Mouse (Mus musculus) heart, embryonic 16.5 days (tissue): ENCODE measurements around the gene Paqr4. TPM values are rescaled to one million over a fixed set of nuclear protein-coding genes. Genes with fewer than 3 reads are reported as not detected.
A peak's percentile ranks its signal among the peaks of the same experiment; 100 is the strongest.
"Not testable (repeated sequence)": the region's sequence is repeated elsewhere in the genome, so short reads cannot be mapped to it uniquely, and the experiment has no call there.

Experiments
- ATAC-seq: fragments of 200-750 bp; cut with Nextera tagmentation; replicated peaks from 2 replicates; pipeline ENCODE4 v1.8.0; 2017; ENCODE audit warnings: moderate number of reproducible peaks; ENCODE audit not compliant: insufficient read depth, low FRiP score; ENCODE audit errors: extremely low read depth
- H3K27ac ChIP-seq: fragments of 300-500 bp; sonication (generic); 2 replicates; pipeline ENCODE4 v1.5.1; 2014; ENCODE audit warnings: mild to moderate bottlenecking, low read length, control low read depth, moderate library complexity
- H3K27me3 ChIP-seq: fragments of 300-500 bp; sonication (generic); 2 replicates; pipeline ENCODE4 v1.6.1; 2014; ENCODE audit warnings: low read length, mixed read lengths; ENCODE audit not compliant: control insufficient read depth, insufficient read depth
- H3K36me3 ChIP-seq: fragments of 300-500 bp; sonication (generic); 2 replicates; pipeline ENCODE4 v1.6.1; 2014; ENCODE audit not compliant: control insufficient read depth, insufficient read depth
- H3K4me1 ChIP-seq: fragments of 300-500 bp; sonication (generic); 2 replicates; pipeline ENCODE4 v1.6.1; 2014; ENCODE audit warnings: low read length, mixed read lengths; ENCODE audit not compliant: control insufficient read depth, insufficient read depth
- H3K4me2 ChIP-seq: fragments of 300-500 bp; sonication (generic); 2 replicates; pipeline ENCODE4 v1.6.1; 2014; ENCODE audit warnings: low read depth, mild to moderate bottlenecking, control low read depth, low read length
- H3K4me3 ChIP-seq: fragments of 300-500 bp; sonication (generic); 2 replicates; pipeline ENCODE4 v1.5.1; 2014; ENCODE audit warnings: mild to moderate bottlenecking, control low read depth, low read length
- H3K9ac ChIP-seq: fragments of 300-500 bp; sonication (generic); 2 replicates; pipeline ENCODE4 v1.6.1; 2014; ENCODE audit warnings: low read length, control low read depth
- H3K9me3 ChIP-seq: fragments of 300-500 bp; sonication (generic); replicated peaks from 2 replicates; pipeline ENCODE4 v1.6.1; 2016; ENCODE audit warnings: low read length; ENCODE audit not compliant: control insufficient read depth
- WGBS: fragments of 180-500 bp; shearing (Covaris S2); extraction: QIAGEN DNeasy Blood & Tissue Kit; methylation state at CpG from one replicate; pipeline ENCODE4 v1.1.7; 2014; 5-methylcytosine and 5-hydroxymethylcytosine counted together
- polyA plus RNA-seq: library from polyadenylated mRNA; unstranded; fragments of >200 nt; fragmentation: Nextera tagmentation; extraction: Ambion mirVana; gene quantifications from 2 replicates; pipeline ENCODE4 v1.2.1, GENCODE M21; 2015

The Paqr4 gene
- polyA plus RNA-seq, 1 experiment from 2014 or later, result 16.8 TPM

GRCm38 (mm10) chr17:23774090-23774489, 33.4 kb upstream of the Paqr4 start:
- ATAC-seq, result peak; percentile 33; the same call in 1 of the 2 replicates
- 6% methylated on average over 12 of the region's 12 CpGs for WGBS
- H3K9ac ChIP-seq, result no peak overlapping the region

GRCm38 (mm10) chr17:23773676-23774075, 33.0 kb upstream of the Paqr4 start:
- no peak overlapping the region for H3K9ac ChIP-seq
- peaks cover 7% of the 10 kb centered on the region for H3K4me1 ChIP-seq
- H3K27ac ChIP-seq, result no peak overlapping the region
- H3K9me3 ChIP-seq, result no peaks in the 10 kb centered on the region
- no peak overlapping the region for H3K4me3 ChIP-seq
- H3K4me2 ChIP-seq, result no peak overlapping the region
- H3K27me3 ChIP-seq, result no peaks in the 10 kb centered on the region
- H3K36me3 ChIP-seq, result no peaks in the 10 kb centered on the region
- ATAC-seq, result no peak
- WGBS, result 64% methylated on average over 6 of the region's 6 CpGs

More at GRCm38 (mm10) chr17:23774090-23774489, 33.4 kb upstream of the Paqr4 start:
- Histone ChIP-seq H3K27ac (no peak overlapping the region), H3K4me3 (no peak overlapping the region), H3K4me1 (peaks cover 7% of the 10 kb centered on the region), H3K36me3 (no peaks in the 10 kb centered on the region), H3K9me3 (no peaks in the 10 kb centered on the region), H3K27me3 (no peaks in the 10 kb centered on the region), H3K4me2 (no peak overlapping the region)

- H3K36me3 ChIP-seq, H3K9ac ChIP-seq, H3K4me2 ChIP-seq, H3K4me1 ChIP-seq, H3K27ac ChIP-seq, H3K27me3 ChIP-seq, H3K9me3 ChIP-seq, ATAC-seq, H3K4me3 ChIP-seq: not testable (repeated sequence)
- WGBS, result 60% methylated on average over 2 of the region's 2 CpGs
These were observed 31.5 kb upstream of the Paqr4 start for GRCm38 (mm10) chr17:23772219-23772556.

GRCm38 (mm10) chr17:23771284-23772218, 30.9 kb upstream of the Paqr4 start, which contains the start of gene Flywch1:
Gene Flywch1, minus strand, starts transcription at chr17:23771602.
- Histone ChIP-seq H3K9ac (peak within 1 kb of the TSS; percentile 92), H3K9me3 (no peaks in the 10 kb centered on the region), H3K4me3 (peak within 1 kb of the TSS; percentile 81), H3K36me3 (no peaks in the 10 kb centered on the region), H3K27ac (peak within 1 kb of the TSS; percentile 76), H3K4me2 (peak within 1 kb of the TSS; percentile 84), H3K4me1 (peaks cover 7% of the 10 kb centered on the region), H3K27me3 (no peaks in the 10 kb centered on the region)
- 4% methylated on average over 58 of the region's 58 CpGs for WGBS
- peak; percentile 99 for ATAC-seq

- Histone ChIP-seq H3K4me2 (peak overlapping the region; percentile 84), H3K4me1 (peaks cover 7% of the 10 kb centered on the region), H3K9ac (peak overlapping the region; percentile 92), H3K9me3 (no peaks in the 10 kb centered on the region), H3K27ac (peak overlapping the region; percentile 76), H3K4me3 (peak overlapping the region; percentile 81), H3K36me3 (no peaks in the 10 kb centered on the region), H3K27me3 (no peaks in the 10 kb centered on the region)
- 2% methylated on average over 19 of the region's 19 CpGs for WGBS
- ATAC-seq, result peak; percentile 11
These were observed 30.2 kb upstream of the Paqr4 start for GRCm38 (mm10) chr17:23770896-23771283.

GRCm38 (mm10) chr17:23770493-23770892, 29.8 kb upstream of the Paqr4 start:
- 20% methylated on average over 2 of the region's 2 CpGs for WGBS
- Histone ChIP-seq H3K9me3 (no peaks in the 10 kb centered on the region), H3K4me3 (peak overlapping the region; percentile 81), H3K36me3 (no peaks in the 10 kb centered on the region), H3K4me2 (peak overlapping the region; percentile 84), H3K27ac (no peak overlapping the region), H3K9ac (peak overlapping the region; percentile 92), H3K4me1 (peaks cover 7% of the 10 kb centered on the region), H3K27me3 (no peaks in the 10 kb centered on the region)
- ATAC-seq, result no peak

GRCm38 (mm10) chr17:23762976-23763375, 22.3 kb upstream of the Paqr4 start:
- no peaks in the 10 kb centered on the region for H3K9me3 ChIP-seq
- H3K4me2 ChIP-seq, result no peak overlapping the region
- H3K36me3 ChIP-seq, result peaks cover 31% of the 10 kb centered on the region
- H3K27me3 ChIP-seq, result no peaks in the 10 kb centered on the region
- WGBS, result 91% methylated on average over 11 of the region's 11 CpGs
- no peak overlapping the region for H3K9ac ChIP-seq
- no peaks in the 10 kb centered on the region for H3K4me1 ChIP-seq
- H3K27ac ChIP-seq, result no peak overlapping the region
- ATAC-seq, result no peak
- H3K4me3 ChIP-seq, result no peak overlapping the region

- Histone ChIP-seq H3K27me3 (no peaks in the 10 kb centered on the region), H3K4me1 (no peaks in the 10 kb centered on the region), H3K9me3 (no peaks in the 10 kb centered on the region), H3K4me3 (no peak overlapping the region), H3K36me3 (peaks cover 42% of the 10 kb centered on the region), H3K9ac (no peak overlapping the region), H3K27ac (no peak overlapping the region), H3K4me2 (no peak overlapping the region)
- 94% methylated on average over 3 of the region's 3 CpGs for WGBS
- no peak for ATAC-seq
These were observed 20.5 kb upstream of the Paqr4 start for GRCm38 (mm10) chr17:23761155-23761554.

- Histone ChIP-seq H3K36me3 (peaks cover 50% of the 10 kb centered on the region), H3K9ac (no peak overlapping the region), H3K27me3 (no peaks in the 10 kb centered on the region), H3K27ac (no peak overlapping the region), H3K4me2 (no peak overlapping the region), H3K9me3 (no peaks in the 10 kb centered on the region), H3K4me3 (no peak overlapping the region), H3K4me1 (no peaks in the 10 kb centered on the region)
- no peak for ATAC-seq
- WGBS, result 88% methylated on average over 9 of the region's 9 CpGs
These were observed 19.6 kb upstream of the Paqr4 start for GRCm38 (mm10) chr17:23760231-23760630.
